Mouse (Mus musculus) granulocyte monocyte progenitor cell, adult 5-6 weeks (primary cell): ENCODE measurements around the gene Tomm34. TPM values are rescaled to one million over a fixed set of nuclear protein-coding genes. Genes with fewer than 3 reads are reported as not detected.
"Not testable (repeated sequence)": the region's sequence is repeated elsewhere in the genome, so short reads cannot be mapped to it uniquely, and the experiment has no call there.

Source experiments
- ATAC-seq: replicated peaks from 2 replicates; pipeline ENCODE4 v1.8.0; 2016; ENCODE audit warnings: mild to moderate bottlenecking, moderate TSS enrichment, inconsistent platforms; ENCODE audit not compliant: poor library complexity, severe bottlenecking
- total RNA-seq, 2 experiments: library from RNA; stranded (forward) in 1 of 2; stranded (reverse) in 1 of 2; fragments of 200-712, 200-1000 nt in 1 of 2; fragments of >200 nt in 1 of 2; fragmentation: Nextera tagmentation in 1 of 2; gene quantifications; 2 replicates each; pipeline ENCODE4 v1.2.3; 2014 to 2017

The Tomm34 gene
- total RNA-seq, 2 experiments from 2014 or later: 51.4 to 64.2 TPM

GRCm38 (mm10) chr2:164077875-164078274 is 6.9 kb upstream of the Tomm34 start:
- no peak for ATAC-seq

GRCm38 (mm10) chr2:164076874-164077425 is 6.0 kb upstream of the Tomm34 start:
- ATAC-seq: no peak

GRCm38 (mm10) chr2:164075088-164075487 is 4.1 kb upstream of the Tomm34 start:
- peak; percentile 13; the same call in 1 of the 2 replicates for ATAC-seq

DNA sequence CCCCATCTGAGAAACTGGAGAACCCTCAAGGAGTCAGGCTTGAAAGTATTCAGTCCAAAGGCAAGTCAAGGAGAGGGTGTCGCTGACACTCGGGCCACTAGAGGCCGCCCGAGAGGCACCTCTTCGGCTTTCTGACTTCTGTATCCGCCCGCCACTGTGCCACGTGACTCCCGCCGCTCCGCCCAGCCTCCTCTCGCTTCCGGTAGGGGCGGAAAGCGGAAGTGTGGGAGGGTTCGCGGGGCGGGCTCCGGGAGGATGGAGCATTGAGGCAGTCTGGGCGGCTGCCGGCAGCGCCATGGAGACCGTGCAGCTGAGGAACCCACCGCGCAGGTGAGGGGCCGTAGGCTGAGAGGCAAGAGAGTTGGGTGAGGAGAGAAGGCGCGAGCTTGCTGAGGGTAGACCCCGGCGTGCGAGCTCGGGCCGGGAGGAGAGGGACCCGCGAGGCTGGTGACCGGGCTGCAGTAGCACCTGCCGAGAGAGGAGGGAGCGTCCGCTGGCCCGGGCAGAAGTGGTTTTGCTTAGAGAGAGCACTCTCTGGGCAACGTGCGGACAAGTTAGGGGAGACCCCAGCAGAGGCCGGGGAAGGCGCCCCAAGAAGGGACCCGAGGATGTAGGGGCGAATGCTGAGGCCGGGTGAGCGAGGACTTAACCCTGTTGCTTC is 3.1 kb upstream of the Tomm34 start:
- ATAC-seq: peak; percentile 69

GRCm38 (mm10) chr2:164073120-164073519 is 2.2 kb upstream of the Tomm34 start:
- ATAC-seq: no peak

- ATAC-seq: no peak
These were observed 1.1 kb upstream of the Tomm34 start for GRCm38 (mm10) chr2:164072109-164072508.

- not testable (repeated sequence) for ATAC-seq
These were observed 460 bp upstream of the Tomm34 start for GRCm38 (mm10) chr2:164071437-164071820.

DNA sequence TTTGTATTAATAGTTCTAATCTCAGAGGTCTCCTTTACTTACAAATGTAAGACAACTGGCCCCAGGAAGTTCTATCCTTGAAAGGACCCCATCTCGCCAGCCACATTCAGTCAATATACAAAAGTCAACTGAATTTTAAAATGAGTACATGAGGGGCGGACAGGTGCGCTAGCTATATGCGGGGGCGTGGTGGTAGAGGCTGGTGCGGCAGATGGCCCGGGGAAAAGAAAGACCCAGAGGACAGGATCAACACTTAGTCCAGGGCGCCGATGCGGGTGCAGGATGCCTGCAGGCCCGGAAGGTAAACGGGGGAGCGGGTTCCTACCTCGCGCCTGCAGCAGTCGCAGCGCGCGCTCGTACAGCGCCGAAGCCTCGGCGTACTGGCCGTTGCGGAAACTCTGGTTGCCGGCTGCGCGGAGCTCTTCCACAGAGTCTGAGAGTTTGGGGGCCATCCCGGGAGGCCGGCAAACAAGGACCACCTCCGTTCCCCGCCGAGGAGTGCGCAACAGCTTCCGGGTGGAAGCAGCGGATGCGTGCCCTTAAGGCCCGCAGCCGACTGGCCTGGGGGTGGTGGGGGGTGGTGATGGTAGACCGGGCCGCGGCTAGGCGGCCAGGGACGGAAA is 716 bp downstream of the Tomm34 start, which contains the start of gene Stk4:
Stk4 (plus strand) TSS at position 181 of the 623 bp plus-strand sequence.
- ATAC-seq: peak; percentile 24

GRCm38 (mm10) chr2:164059634-164060235 is 11.2 kb downstream of the Tomm34 start:
- no peak for ATAC-seq

DNA sequence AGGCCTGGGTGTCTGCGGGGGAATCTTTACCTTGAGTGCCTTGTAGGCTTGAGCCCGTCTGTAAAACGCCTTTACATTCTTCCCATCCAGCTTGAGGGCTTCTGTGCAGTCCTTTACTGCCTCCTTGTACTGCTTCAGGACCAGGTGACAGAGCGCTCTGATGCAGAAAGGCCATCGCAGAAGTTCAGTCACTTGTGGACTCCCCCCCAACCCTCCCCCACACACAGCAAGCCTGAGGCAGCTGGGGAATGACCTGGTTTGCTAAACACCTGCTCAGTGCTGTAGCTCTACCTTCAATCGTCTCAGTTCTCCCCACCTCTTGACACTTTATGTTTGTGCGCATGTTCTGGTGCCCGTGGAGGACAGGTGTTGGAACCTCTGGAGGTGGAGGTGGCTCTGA is 16.3 kb downstream of the Tomm34 start:
- no peak for ATAC-seq

- no peak for ATAC-seq
These were observed 17.2 kb downstream of the Tomm34 start for GRCm38 (mm10) chr2:164053767-164054166.

GRCm38 (mm10) chr2:164047197-164047690 is 23.7 kb downstream of the Tomm34 start:
- peak; percentile 90 for ATAC-seq

- ATAC-seq: no peak
These were observed 29.4 kb downstream of the Tomm34 start for GRCm38 (mm10) chr2:164041523-164041922.

DNA sequence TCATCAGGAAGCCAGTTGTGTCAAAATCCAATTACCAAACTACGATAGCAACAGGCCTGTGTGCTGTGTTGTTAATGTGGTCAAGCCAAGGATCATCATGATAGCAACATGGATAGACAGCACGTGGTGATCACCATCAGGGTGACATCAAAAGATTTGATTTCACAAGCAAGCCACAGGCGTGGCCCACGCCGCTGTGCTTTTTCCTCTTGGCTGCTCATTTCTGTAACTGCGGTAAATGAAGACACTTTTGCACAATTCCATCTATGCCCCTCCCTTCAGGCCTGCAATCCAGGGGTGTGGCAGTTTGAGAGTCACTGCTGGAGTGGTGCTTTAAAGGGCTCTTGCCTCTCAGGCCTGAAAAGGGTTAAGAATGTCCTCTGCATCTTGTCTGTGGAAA is 30.0 kb downstream of the Tomm34 start:
- ATAC-seq: peak; percentile 90

DNA sequence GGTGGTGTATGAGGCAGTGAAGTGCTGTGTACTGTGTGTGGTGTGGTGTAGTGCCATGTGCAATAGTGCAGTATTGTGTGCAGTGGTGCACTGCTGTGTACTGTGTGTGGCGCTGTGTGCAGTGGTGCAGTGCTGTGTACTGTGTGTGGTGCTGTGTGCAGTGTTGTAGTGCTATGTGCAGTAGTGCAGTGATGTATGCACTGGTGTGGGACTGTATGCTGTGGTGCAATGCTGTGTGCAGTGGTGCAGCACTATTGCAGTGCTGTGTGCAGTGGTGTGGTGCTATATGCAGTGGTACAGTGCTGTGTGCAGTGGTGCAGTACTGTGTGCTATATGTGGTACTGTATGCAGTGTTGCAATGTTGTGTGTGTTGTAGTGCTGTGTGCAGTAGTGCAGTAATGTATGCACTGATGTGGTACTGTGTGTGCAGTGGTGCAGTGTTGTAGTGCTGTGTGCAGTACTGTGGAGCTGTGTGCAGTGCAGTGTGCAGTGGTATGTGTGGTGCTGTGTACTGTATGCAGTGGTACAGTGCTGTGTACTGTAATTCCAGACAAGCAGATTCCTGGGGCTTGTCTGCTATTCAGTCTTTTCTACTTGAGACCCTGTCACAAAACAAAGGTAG is 32.5 kb downstream of the Tomm34 start:
- no peak for ATAC-seq

GRCm38 (mm10) chr2:164036520-164037019 is 34.4 kb downstream of the Tomm34 start:
- ATAC-seq: peak; percentile 51

DNA sequence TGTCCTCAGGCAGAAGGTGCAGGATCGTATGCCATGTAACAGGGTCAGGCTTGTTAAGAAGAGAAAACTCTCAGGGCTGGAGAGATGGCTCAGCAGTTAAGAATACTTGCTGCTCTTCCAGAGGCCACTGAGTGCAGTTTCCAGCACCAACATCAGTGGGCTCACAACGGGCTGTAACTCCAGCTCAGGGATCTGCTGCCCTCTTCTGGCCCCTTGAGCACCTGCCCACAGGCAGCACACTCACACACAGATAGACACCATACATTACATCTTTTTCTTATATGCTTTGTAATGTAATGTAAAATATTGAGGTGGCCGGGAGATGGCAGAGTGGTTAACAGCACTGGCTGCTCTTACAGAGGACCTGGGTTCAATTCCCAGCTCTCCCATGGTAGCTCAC is 38.0 kb downstream of the Tomm34 start:
- no peak for ATAC-seq

DNA sequence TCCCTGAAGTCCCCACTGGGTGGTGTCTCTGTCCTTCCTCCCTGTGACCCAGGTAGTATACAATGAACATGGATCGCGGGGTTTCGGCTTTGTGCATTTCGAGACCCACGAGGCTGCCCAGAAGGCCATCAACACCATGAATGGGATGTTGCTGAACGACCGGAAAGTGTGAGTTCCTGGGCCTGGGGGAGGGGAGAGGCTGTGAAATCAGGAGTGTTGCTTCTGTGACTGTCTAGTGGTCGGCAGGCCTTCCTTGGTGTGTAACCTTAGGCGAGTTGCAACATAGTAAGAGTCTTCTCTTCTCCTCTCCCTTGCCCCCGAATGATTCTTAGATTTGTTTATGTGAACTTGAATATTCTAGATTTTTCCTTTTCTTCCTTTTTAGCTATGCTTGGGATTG is 39.8 kb downstream of the Tomm34 start:
- peak; percentile 79 for ATAC-seq

DNA sequence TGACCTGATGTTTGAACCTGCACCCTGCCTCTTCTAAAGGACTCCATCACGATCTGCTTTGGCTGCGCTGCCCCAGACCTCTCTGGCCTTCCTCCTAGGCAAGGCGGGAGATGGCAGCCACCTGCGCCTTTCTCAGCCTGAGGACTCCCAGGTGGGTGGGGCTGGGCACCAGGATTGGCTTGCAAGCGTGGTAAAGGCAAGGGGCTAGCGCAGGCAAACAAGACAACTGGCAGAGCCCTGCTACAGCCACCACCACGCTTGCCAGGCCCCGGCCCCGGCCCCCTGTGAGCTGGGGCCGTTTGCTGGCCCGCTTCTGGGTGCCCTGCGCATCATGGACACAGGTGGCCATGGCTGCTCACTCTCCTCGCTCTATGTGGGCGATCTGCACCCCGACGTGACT is 45.8 kb downstream of the Tomm34 start, which contains the start of gene Pabpc1l:
Pabpc1l (plus strand) TSS at position 301 of the 400 bp plus-strand sequence.
- ATAC-seq: no peak

DNA sequence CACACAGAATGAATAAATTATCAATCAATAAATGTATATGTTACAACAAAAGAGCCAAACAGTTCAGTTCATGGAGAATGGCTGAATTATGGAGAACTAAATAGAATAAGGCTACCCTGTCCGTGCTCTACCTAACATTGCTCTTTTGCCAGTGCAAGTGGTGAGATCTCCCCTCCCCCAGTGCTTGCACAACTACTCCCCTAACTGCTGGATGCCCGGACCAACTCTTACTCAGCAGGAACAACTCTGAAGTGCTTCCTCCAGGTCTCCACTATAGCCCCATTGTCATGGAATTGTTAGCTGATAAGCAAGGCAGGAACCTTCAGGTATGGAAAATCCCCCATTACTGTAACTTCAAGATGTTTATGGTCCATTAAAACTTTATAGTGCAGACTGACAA is 48.9 kb downstream of the Tomm34 start:
- ATAC-seq: peak; percentile 74; the same call in 1 of the 2 replicates
